Mouse (Mus musculus): ENCODE measurements at regions not wholly inside any gene's neighbourhood (a gene's known extent, or its start where the extent isn't known, plus 50 kb on each side); places are given as distances from the start of the nearest gene placed in this dataset.

DNA sequence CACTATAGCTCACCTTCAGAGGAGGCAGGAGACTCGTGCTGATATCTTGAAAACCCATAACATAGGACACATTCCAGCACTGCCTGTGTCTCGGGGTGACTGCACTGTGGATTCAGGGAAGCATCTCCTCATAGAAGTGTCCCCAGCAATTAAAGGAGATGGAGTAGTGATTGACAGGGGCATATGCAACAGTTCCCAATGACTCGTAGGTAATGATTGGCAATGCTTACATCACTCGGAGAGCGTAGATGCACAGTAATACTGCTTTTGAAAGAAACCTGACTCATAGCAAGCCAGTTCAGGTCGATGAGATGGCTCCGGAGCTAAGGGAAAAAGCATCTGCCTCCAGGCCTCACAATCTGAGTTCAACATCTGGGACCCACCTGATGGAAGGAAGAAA, 352.7 kb downstream of the Gm49356 start:
- TF ChIP-seq CTCF (IDR thresholded peaks at IDR 0.05; ENCODE audit: control insufficient read depth, insufficient read depth, insufficient read length) (no peak), USF1 (IDR thresholded peaks at IDR 0.05; ENCODE audit: low read depth) (no peak), CEBPB (IDR thresholded peaks at IDR 0.05; ENCODE audit: low read depth) (peak; percentile 6), MAX (IDR thresholded peaks at IDR 0.05) (no peak), MYOD1 (IDR thresholded peaks at IDR 0.05; ENCODE audit: control insufficient read depth, insufficient read length, low read depth) (peak; percentile 91), FOSL1 (IDR thresholded peaks at IDR 0.05; ENCODE audit: insufficient read depth, low read length, poor library complexity, severe bottlenecking) (no peak), MYOG (IDR thresholded peaks at IDR 0.05; ENCODE audit: control insufficient read depth, extremely low read depth, insufficient read length) (no peak)

Data from C2C12 (cell line).